ENCODE assay signal across 17 mouse cellular contexts in the genomic region with DNA sequence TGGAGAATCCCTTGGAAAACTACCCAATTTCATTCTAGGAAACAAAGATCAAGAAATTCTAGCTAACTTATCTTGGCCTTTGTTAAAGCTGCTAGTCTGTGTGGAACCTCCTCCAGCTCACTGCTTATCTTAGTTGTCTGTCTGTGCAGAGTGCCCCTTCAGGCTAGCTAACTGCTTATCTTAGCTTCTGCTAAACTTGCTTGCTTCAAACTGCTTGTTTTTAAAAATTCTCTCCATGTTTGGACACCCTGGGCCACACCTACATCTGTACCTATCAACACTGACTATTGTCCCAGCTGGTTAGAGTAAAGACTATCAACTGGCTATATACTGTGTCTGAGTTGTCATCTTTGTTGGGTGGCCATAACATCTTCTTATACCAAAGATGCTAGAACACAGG.
DNase-seq lines count a peak whose midpoint lies in the region; ATAC-seq and TF ChIP-seq lines count a peak whose summit lies in the region.
"Had no signal": no experiment of that assay in that cellular context is flagged by ENCODE, and none has a peak within 500 bp of the region (broad histone marks: within the 10 kb centered on the region; RNA-seq: fewer than 3 reads in every experiment).

No protein-coding gene starts in this region.

- peak; percentile 83 for TF ChIP-seq EP300 in liver, embryonic 14.5 days (IDR thresholded peaks at IDR 0.05; ENCODE audit: low read depth)

- intact Hi-C loops in heart, postnatal 10 days (cut with DNase I) = no loop called here

- no peak overlapping the region for H3K4me2 ChIP-seq in heart, embryonic 12.5 days
- peak overlapping the region; percentile 48 for H3K4me2 ChIP-seq in liver, embryonic 14.5 days (ENCODE audit: low read depth)
- H3K4me2 ChIP-seq: embryonic facial prominence, embryonic 15.5 days; heart, embryonic 13.5 days; midbrain, embryonic 11.5 days; neural tube, embryonic 12.5 days had no signal

- no peak for DNase-seq in heart, postnatal 10 days
- DNase-seq in c-Kit-positive CD71-positive TER-119-positive erythroid progenitor cells, embryonic 14.5 days (ENCODE audit: low spot score) = peak; percentile 73
- DNase-seq in liver, embryonic 14.5 days (ENCODE audit: low read depth in 3 of 3, low spot score in 3 of 3) = peak; percentile 59 to 70 (median 61)
- DNase-seq in yolk sac, embryonic 10.5 days (ENCODE audit: low spot score) = peak; percentile 10
- DNase-seq in adrenal gland, postnatal 14 days = no peak
- DNase-seq in B cell, adult 2 months = no peak
- DNase-seq: cerebellum, adult 8-10 months; gastrocnemius, postnatal 25 days; lung, postnatal 14 days; right cerebral cortex, postnatal 14 days; thymus, postnatal 25 days had no signal

- H3K9ac ChIP-seq in heart, embryonic 12.5 days = no peak overlapping the region
- H3K9ac ChIP-seq in liver, embryonic 14.5 days (replicated peaks) = no peak overlapping the region
- H3K9ac ChIP-seq: embryonic facial prominence, embryonic 15.5 days; heart, embryonic 13.5 days; neural tube, embryonic 12.5 days had no signal

- H3K27me3 ChIP-seq in heart, embryonic 12.5 days (replicated peaks) = no peaks in the 10 kb centered on the region
- no peaks in the 10 kb centered on the region for H3K27me3 ChIP-seq in liver, embryonic 14.5 days (ENCODE audit: control insufficient read depth, insufficient read depth, low read length)
- H3K27me3 ChIP-seq: embryonic facial prominence, embryonic 15.5 days; heart, embryonic 13.5 days; neural tube, embryonic 12.5 days had no signal

- no peak overlapping the region for H3K27ac ChIP-seq in heart, embryonic 12.5 days (ENCODE audit: poor library complexity, severe bottlenecking)
- H3K27ac ChIP-seq in liver, embryonic 14.5 days = peak overlapping the region; percentile 79
- H3K27ac ChIP-seq: embryonic facial prominence, embryonic 15.5 days; heart, embryonic 13.5 days; neural tube, embryonic 12.5 days had no signal

- no peak for TF ChIP-seq CTCF in liver, embryonic 14.5 days (IDR thresholded peaks at IDR 0.05; ENCODE audit: low read depth)

- no peaks in the 10 kb centered on the region for H3K9me3 ChIP-seq in heart, embryonic 12.5 days (replicated peaks)
- no peaks in the 10 kb centered on the region for H3K9me3 ChIP-seq in liver, embryonic 14.5 days (ENCODE audit: control insufficient read depth, low read length)
- H3K9me3 ChIP-seq: embryonic facial prominence, embryonic 15.5 days; heart, embryonic 13.5 days had no signal

- H3K4me3 ChIP-seq in heart, embryonic 12.5 days = no peak overlapping the region
- no peak overlapping the region for H3K4me3 ChIP-seq in liver, embryonic 14.5 days (ENCODE audit: insufficient read depth in 1 of 2, low read depth in 2 of 2, low read length in 2 of 2)
- H3K4me3 ChIP-seq: embryonic facial prominence, embryonic 15.5 days; heart, embryonic 13.5 days; neural tube, embryonic 12.5 days had no signal

- H3K36me3 ChIP-seq in heart, embryonic 12.5 days = no peaks in the 10 kb centered on the region
- H3K36me3 ChIP-seq in liver, embryonic 14.5 days (replicated peaks; ENCODE audit: control insufficient read depth, insufficient read depth, low read depth) = no peaks in the 10 kb centered on the region
- H3K36me3 ChIP-seq: embryonic facial prominence, embryonic 15.5 days; heart, embryonic 13.5 days; neural tube, embryonic 12.5 days had no signal

- ATAC-seq in heart, embryonic 12.5 days (ENCODE audit: insufficient number of reproducible peaks, low FRiP score) = peak; percentile 91
- peak; percentile 95 for ATAC-seq in liver, embryonic 14.5 days (ENCODE audit: insufficient read depth)
- ATAC-seq: forebrain, embryonic 14.5 days had no signal

- no peaks in the 10 kb centered on the region for H3K4me1 ChIP-seq in heart, embryonic 12.5 days (replicated peaks)
- H3K4me1 ChIP-seq in liver, embryonic 14.5 days (replicated peaks; ENCODE audit: control insufficient read depth in 2 of 2, insufficient read depth in 2 of 2, low read length in 1 of 2) = peaks cover 15 to 17% of the 10 kb centered on the region in 2 experiments
- H3K4me1 ChIP-seq: embryonic facial prominence, embryonic 15.5 days; heart, embryonic 13.5 days; neural tube, embryonic 12.5 days had no signal

Comparison
In these comparisons a context has a peak if more than half of its experiments do, and no peak if none do; other contexts are left out.
1. DNase-seq: peak in c-Kit-positive CD71-positive TER-119-positive erythroid progenitor cells, embryonic 14.5 days (single experiment), liver, embryonic 14.5 days (3 of 3) and yolk sac, embryonic 10.5 days (single experiment); none in heart, postnatal 10 days (0 of 2), adrenal gland, postnatal 14 days (single experiment) and B cell, adult 2 months (0 of 2).